Mouse (Mus musculus): Measurements from ENCODE around the gene Wdr75. TPM values are rescaled to one million over a fixed set of nuclear protein-coding genes. Genes with fewer than 3 reads are reported as not detected.

The Wdr75 gene
- polyA plus RNA-seq (2015; fragmentation: Nextera tagmentation; extraction: Ambion mirVana) = 57.9 and 60.7 TPM in 2 replicates

GRCm38 (mm10) chr1:45794969-45795908 is at the start of gene Wdr75:
TSS of gene Wdr75 (plus strand) at chr1:45795166.

Other genes starting within 250 kb of the Wdr75 start
- gene Gm5269, start 95.1 kb downstream of the Wdr75 start, polyA plus RNA-seq (2015; fragmentation: Nextera tagmentation; extraction: Ambion mirVana) = 0.24 and 0.91 TPM in 2 replicates
- 357 and 516 TPM in 2 replicates for gene Slc40a1, start 131.4 kb downstream of the Wdr75 start, polyA plus RNA-seq (2015; fragmentation: Nextera tagmentation; extraction: Ambion mirVana)

Measured in spleen, postnatal 0 days (tissue).